Mouse (Mus musculus) common myeloid progenitor, adult 5-6 weeks (primary cell): ENCODE measurements around the gene Cdh4. TPM values are rescaled to one million over a fixed set of nuclear protein-coding genes. Genes with fewer than 3 reads are reported as not detected.

Experiments
- ATAC-seq: replicated peaks from 2 replicates; pipeline ENCODE4 v1.8.0; 2016; ENCODE audit warnings: low read depth, mild to moderate bottlenecking, moderate TSS enrichment, inconsistent platforms; ENCODE audit not compliant: poor library complexity, severe bottlenecking
- total RNA-seq: library from RNA; stranded (forward); fragments of 200-1000, 187-1606 nt; gene quantifications from 2 replicates; pipeline ENCODE4 v1.2.3, GENCODE M21; 2017

Gene Cdh4
- not detected in 2 replicates for total RNA-seq

- ATAC-seq: peak; percentile 61
Measured at GRCm38 (mm10) chr2:179442191-179442540, at the start of gene Cdh4. Gene Cdh4, plus strand, starts transcription at chr2:179442431.

GRCm38 (mm10) chr2:179395442-179395841 lies 46.8 kb upstream of the Cdh4 start:
- ATAC-seq: no peak

- no peak for ATAC-seq
Measured at GRCm38 (mm10) chr2:179399645-179400249, 42.5 kb upstream of the Cdh4 start.

GRCm38 (mm10) chr2:179410866-179411561 lies 31.2 kb upstream of the Cdh4 start:
- ATAC-seq: no peak

GRCm38 (mm10) chr2:179412966-179413365 lies 29.3 kb upstream of the Cdh4 start:
- no peak for ATAC-seq

- ATAC-seq: no peak
Measured at GRCm38 (mm10) chr2:179414253-179414652, 28.0 kb upstream of the Cdh4 start.

GRCm38 (mm10) chr2:179414704-179415103 lies 27.5 kb upstream of the Cdh4 start:
- no peak for ATAC-seq

- no peak for ATAC-seq
Measured at GRCm38 (mm10) chr2:179415892-179416403, 26.3 kb upstream of the Cdh4 start.

GRCm38 (mm10) chr2:179416587-179417227 lies 25.5 kb upstream of the Cdh4 start:
- ATAC-seq: no peak

- ATAC-seq: no peak
Measured at GRCm38 (mm10) chr2:179425602-179426001, 16.6 kb upstream of the Cdh4 start.

GRCm38 (mm10) chr2:179428889-179429288 lies 13.3 kb upstream of the Cdh4 start:
- ATAC-seq: no peak

- no peak for ATAC-seq
Measured at GRCm38 (mm10) chr2:179440161-179440560, 2.1 kb upstream of the Cdh4 start.

GRCm38 (mm10) chr2:179441086-179441485 lies 1.1 kb upstream of the Cdh4 start:
- no peak for ATAC-seq

- no peak for ATAC-seq
Measured at GRCm38 (mm10) chr2:179441717-179442116, 514 bp upstream of the Cdh4 start.

- ATAC-seq: peak; percentile 60
Measured at GRCm38 (mm10) chr2:179442541-179443225, 452 bp downstream of the Cdh4 start.

- no peak for ATAC-seq
Measured at GRCm38 (mm10) chr2:179443226-179443815, 1.1 kb downstream of the Cdh4 start.

- ATAC-seq: no peak
Measured at GRCm38 (mm10) chr2:179443959-179444358, 1.7 kb downstream of the Cdh4 start.

GRCm38 (mm10) chr2:179448256-179448655 lies 6.0 kb downstream of the Cdh4 start:
- no peak for ATAC-seq

GRCm38 (mm10) chr2:179449018-179449417 lies 6.8 kb downstream of the Cdh4 start:
- ATAC-seq: no peak

- no peak for ATAC-seq
Measured at GRCm38 (mm10) chr2:179459196-179459595, 17.0 kb downstream of the Cdh4 start.
